Mouse (Mus musculus) natural killer cell, adult 2 months (primary cell): Measurements from ENCODE around the gene Mgat5.

Source experiments
- DNase-seq, 2 experiments: peaks; one replicate each; pipeline ENCODE4 v3.0.0; 2022; ENCODE audit warnings: low spot score in 2 of 2

Gene Mgat5

DNA sequence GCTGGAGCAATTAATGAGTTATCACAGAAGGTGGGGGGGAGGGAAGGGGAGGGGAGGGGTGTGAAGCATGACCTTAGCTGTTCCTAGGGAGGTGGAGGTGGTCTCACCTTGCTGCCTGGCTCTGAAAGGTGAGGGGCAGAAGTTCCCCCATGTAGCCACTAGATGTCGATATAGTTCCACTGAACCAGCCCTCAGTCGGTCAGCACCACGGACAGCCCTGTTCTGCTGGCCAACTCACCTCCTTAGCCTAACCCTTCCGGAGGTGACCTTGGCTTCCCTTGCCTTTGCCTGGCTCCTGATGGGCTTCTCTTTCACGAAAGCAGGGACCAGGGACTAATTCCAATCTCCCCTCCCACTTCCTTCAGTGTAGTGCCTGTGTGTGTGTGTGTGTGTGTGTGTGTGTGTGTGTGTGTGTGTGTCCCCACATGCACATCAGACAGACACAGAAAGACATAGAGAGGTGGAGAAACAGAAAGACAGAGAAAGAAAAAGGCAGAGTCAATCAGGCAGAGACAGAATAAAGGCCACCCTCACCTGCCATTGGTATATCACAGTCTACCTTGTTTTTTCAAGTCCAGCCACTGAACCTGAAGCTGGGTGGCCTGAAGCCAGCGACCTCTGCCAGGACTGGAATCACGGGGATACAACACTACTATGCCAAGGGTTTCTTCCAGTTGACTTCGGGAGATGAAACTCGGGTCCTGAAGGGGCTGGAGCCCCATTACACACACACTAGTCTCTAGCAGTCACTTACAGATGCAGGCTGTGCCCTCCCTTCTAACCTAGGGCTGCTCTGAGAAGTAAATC, 292.1 kb downstream of the Mgat5 start:
- peak; percentile 49 to 65 for DNase-seq

DNA sequence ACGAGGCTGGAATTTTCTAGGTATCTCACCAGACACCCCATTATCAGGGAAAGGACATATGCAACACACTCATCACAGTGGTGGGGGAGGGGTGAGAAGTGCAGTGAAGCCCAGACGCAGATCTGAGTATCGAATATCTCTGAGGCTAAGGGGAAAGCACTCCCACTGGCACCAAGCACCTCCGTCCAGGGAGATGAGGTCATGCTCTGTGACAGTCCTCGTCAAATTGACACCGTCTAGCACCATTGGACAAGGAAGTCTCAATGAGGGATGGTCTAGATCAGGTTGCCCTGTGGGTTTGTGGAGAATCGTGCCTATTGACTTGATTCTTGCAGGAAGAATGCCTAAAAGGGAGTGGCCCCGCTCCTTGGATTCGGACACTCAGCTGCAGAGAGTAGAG, 293.9 kb downstream of the Mgat5 start:
- no peak for DNase-seq

- peak; percentile 69 to 84 for DNase-seq
Observed at GRCm38 (mm10) chr1:127500219-127500618, 295.4 kb downstream of the Mgat5 start.

- peak; percentile 28 to 75 for DNase-seq
Observed at GRCm38 (mm10) chr1:127500701-127501100, 295.9 kb downstream of the Mgat5 start.

DNA sequence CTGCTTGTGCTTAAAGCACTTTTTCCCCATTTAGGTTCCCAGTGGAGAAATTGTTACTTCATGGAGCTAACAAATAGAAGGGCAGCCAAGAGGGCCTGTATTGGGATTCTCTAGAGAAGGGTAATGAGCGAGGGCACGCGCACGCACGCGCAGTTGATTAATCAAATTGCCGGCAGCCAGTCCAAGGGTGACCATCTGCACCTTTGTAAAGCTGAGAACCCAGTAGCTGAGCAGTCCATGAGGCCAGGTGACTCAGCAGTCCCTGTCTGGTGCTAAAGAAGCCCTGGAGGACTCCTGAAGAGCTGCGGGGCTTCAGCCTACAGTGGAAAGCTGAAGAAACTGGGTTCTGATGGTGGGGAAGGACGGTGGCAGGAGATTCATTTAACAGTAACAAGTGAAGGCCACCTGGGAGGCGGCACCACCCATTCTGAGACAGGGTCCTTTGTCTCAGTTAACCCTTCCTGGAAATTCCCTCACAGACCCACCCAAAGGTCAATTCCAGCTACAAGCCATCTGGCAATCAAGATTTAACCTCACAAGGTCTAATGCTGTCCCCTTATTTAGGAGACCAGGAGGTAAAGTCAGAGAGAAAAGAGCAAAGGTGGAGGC, 302.3 kb downstream of the Mgat5 start:
- no peak for DNase-seq

GRCm38 (mm10) chr1:127508067-127508739, 303.4 kb downstream of the Mgat5 start:
- no peak for DNase-seq

GRCm38 (mm10) chr1:127508921-127509320, 304.1 kb downstream of the Mgat5 start:
- DNase-seq = no peak

DNA sequence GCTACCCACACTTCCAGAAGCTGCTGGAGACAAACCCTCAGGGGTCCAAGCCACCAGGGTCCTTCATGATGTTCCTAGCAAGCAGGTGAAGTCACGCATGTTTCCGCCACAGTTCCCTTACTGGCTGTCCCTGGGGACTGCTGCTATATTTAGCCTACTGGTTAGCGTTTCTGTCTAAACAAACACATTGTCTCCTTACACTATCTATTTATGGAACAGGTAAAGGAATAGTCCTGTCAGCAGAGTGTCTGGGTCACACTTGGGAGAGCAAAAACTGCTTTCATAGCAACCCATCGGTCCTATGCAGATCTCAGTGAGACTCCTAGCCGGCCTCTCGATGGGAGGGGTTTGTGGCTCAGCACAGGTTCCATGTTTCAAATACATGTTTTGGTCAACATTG, 306.5 kb downstream of the Mgat5 start:
- DNase-seq = peak in 1 of 2 experiments; percentile 60

DNA sequence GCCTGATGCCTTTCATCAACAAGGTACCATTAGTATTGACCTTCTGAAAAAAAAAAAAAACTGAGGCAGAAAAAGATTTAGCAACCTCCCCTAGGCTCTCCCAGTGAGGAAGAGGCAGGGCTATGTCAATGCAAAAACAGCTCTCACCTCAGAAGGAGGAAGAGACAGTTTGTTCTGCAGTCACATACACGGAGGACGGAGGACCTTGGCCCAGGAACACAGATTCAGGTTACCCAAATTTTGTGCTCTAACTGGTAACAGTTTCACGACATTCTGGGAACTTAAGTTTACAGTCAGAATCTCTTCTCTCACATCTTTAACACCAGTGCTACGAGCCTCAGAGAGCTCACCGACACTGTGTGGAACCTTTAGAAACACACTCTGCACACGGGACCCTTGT, 307.9 kb downstream of the Mgat5 start:
- peak in 1 of 2 experiments; percentile 47 for DNase-seq

DNA sequence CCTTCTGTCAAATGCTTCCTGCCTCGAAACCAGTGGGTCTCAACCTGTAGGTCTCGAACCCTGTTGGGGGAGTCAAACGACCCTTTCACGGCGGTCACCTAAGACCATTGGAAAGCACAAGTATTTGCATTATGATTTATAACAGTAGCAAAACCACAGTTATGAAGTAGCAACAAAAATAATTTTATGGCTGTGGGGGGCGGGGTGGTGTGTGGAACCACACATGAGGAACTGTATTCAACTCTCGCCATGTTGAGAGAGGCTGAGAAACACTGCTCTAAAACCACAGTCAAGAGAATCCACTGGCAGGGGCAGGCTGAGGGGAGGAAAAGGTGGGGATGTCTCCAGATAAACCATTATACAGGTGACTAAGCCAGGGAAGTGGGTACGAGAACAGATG, 308.3 kb downstream of the Mgat5 start:
- DNase-seq = peak in 1 of 2 experiments; percentile 65

DNA sequence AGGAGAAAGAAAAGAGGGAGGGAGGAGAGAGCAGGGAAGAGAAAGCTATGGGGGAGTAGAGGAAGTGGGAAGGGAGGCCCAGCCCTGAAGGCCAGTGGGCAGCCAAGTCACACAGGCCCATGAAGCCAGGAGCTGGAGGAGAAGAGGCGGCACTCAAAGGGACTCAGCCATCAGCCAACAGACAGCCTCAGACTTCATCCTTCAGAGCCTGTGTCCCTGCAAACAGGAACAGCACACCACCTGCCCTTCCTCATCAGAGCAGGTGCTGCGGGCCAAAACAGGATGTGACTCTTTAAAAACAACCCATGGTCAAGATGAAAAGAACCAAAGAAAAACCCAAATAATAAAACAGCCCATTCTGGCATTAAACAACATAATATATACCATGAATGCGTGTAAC, 308.8 kb downstream of the Mgat5 start:
- peak in 1 of 2 experiments; percentile 69 for DNase-seq

GRCm38 (mm10) chr1:127514479-127514878, 309.7 kb downstream of the Mgat5 start:
- peak in 1 of 2 experiments; percentile 88 for DNase-seq

DNA sequence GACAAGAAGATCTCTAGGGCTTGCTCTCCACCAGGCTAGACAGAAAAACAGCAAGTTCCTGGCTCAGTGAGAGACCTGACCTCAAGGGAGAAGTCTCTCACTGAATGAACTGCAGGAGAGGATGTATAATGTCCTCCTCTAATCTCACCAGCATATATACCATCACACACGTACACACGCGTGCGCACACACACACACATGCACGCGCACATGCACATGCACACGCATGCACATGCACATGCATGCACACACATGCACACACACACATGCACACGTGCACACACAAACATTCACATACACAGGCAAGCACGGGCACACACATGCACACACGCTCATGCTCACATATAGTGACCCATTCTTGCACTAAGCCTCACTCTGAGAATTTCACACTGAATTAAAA, 310.1 kb downstream of the Mgat5 start:
- DNase-seq = no peak

DNA sequence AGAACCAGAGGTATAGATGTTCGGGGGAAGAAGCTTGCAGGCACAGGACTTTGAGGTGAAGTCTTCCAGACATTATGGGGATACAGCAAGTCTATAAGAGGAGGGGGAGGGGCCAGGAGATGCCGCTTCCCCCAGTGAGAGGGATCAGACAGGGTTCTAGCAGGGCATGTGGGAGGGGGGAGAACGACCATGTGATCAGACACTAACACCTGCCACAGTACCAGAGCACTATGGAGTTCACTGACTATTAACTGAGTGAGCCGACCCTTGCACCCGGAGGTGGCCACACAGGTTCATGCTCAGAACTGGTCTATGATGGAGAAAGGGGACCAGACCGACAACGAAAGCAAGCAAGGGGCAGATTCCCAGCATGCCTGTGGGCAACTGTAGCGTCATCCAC, 318.5 kb downstream of the Mgat5 start:
- DNase-seq = no peak

GRCm38 (mm10) chr1:127530849-127531580, 326.2 kb downstream of the Mgat5 start:
- no peak for DNase-seq

DNA sequence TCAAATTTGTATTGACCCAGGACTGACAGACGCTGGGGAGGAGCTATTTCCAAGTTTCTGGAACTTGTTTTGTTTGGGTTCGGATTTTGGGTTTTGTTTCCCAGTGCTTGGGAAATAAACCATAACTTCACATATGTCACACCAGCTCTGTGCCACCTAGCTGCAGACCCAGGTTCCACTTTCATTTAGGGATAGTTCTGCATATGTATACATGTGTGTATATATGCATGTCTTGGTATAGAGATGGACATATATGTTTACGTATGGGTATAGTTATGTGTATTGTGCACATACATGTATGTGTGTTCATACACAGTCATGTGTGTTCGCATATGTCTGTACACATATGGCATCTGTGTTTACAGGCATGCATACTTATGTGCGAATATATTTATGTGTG, 326.9 kb downstream of the Mgat5 start:
- DNase-seq = no peak

GRCm38 (mm10) chr1:127536448-127536847, 331.6 kb downstream of the Mgat5 start:
- DNase-seq = no peak

- no peak for DNase-seq
Observed at GRCm38 (mm10) chr1:127537204-127538038, 332.6 kb downstream of the Mgat5 start.
